Mouse (Mus musculus) stomach, embryonic 15.5 days (tissue): ENCODE measurements around the gene Cdc20b. TPM values are rescaled to one million over a fixed set of nuclear protein-coding genes. Genes with fewer than 3 reads are reported as not detected.
"Not testable (repeated sequence)": the region's sequence is repeated elsewhere in the genome, so short reads cannot be mapped to it uniquely, and the experiment has no call there.

Experiments
- ATAC-seq: fragments of 200-750 bp; cut with Nextera tagmentation; 2 replicates; pipeline ENCODE4 v1.8.0; 2017; ENCODE audit warnings: low read depth, moderate number of reproducible peaks, moderate TSS enrichment; ENCODE audit not compliant: insufficient read depth, low FRiP score
- H3K27ac ChIP-seq: fragments of 300-500 bp; sonication (generic); 2 replicates; pipeline ENCODE4 v1.5.1; 2015; ENCODE audit warnings: mild to moderate bottlenecking, inconsistent platforms
- H3K27me3 ChIP-seq: fragments of 300-500 bp; sonication (generic); replicated peaks from 2 replicates; pipeline ENCODE4 v1.6.1; 2015; ENCODE audit warnings: inconsistent platforms
- H3K36me3 ChIP-seq: fragments of 300-500 bp; sonication (generic); 2 replicates; pipeline ENCODE4 v1.6.1; 2015; ENCODE audit warnings: inconsistent platforms
- H3K4me1 ChIP-seq: fragments of 300-500 bp; sonication (generic); 2 replicates; pipeline ENCODE4 v1.6.1; 2015; ENCODE audit warnings: inconsistent platforms
- H3K4me2 ChIP-seq: fragments of 300-500 bp; sonication (generic); 2 replicates; pipeline ENCODE4 v1.6.1; 2015; ENCODE audit warnings: mild to moderate bottlenecking, inconsistent platforms
- H3K4me3 ChIP-seq: fragments of 300-500 bp; sonication (generic); replicated peaks from 2 replicates; pipeline ENCODE4 v1.5.1; 2015; ENCODE audit warnings: inconsistent platforms
- H3K9ac ChIP-seq: fragments of 300-500 bp; sonication (generic); 2 replicates; pipeline ENCODE4 v1.6.1; 2015; ENCODE audit warnings: inconsistent platforms
- H3K9me3 ChIP-seq: fragments of 300-500 bp; sonication (generic); 2 replicates; pipeline ENCODE4 v1.6.1; 2016; ENCODE audit warnings: inconsistent platforms
- WGBS: fragments of 180-500 bp; shearing (Covaris S2); methylation state at CpG from one replicate; pipeline ENCODE4 v1.1.7; 2015; 5-methylcytosine and 5-hydroxymethylcytosine counted together
- polyA plus RNA-seq: library from polyadenylated mRNA; unstranded; fragments of >200 nt; fragmentation: Nextera tagmentation; extraction: Ambion mirVana; gene quantifications from 2 replicates; pipeline ENCODE4 v1.2.1, GENCODE M21; 2015

Gene Cdc20b
- polyA plus RNA-seq, 1 experiment from 2014 or later, result not detected

DNA sequence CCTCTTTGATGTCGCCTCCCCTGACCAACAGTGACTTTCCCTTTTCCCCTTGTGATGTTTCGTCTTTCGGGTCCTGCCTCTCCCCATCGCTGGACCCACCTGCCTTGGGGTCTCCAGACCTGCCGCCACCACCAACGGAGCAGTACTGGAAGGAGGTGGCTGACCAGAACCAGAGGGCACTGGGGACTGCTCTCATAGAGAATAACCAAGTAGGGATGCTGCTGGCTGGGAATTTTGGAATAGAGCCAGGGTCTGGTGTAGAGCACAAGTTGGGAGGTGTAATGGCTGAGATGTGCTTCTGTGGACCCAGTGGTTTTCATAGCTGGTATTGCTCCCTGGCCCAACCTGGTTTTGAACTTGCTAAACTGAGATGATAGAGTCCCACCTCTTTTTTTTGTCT is 37.5 kb upstream of the Cdc20b start:
- peaks cover 61% of the 10 kb centered on the region for H3K27me3 ChIP-seq

DNA sequence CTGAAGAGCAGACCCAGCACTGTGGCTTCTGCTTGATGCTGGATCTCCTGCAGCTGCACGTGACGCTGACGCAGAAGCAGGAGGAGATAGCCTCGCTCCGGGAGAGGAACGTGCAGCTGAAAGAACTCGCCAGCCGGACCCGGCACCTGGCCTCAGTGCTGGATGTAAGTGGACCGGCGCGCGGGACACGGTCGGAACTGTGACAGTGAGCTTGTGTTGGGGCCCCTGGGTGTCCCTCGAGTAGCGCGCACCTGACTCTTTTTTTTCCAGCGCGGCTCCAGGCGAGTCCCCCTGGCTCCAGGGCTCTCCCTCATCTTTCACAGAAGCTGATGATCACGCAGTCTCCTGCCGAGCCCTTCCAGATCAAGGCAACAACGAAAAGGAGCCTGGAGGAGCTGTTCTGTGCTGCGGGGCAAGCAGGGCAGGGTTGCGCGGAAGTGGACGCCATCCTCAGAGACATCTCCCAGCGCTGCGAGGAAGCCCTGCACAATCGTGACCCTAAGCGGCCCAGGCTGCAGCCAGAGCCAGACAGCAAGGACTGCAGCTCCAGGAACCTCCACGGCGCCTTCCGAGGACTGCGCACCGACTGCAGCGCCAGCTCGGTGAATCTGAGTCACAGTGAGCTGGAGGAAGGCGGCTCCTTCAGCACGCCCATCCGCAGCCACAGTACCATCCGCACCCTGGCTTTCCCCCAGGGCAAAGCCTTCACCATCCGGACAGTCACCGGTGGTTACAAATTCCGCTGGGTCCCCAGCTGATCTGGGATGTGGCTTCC is 36.3 kb upstream of the Cdc20b start:
- H3K4me1 ChIP-seq, result peaks cover 9% of the 10 kb centered on the region; the same call in 1 of the 2 replicates
- peaks cover 51% of the 10 kb centered on the region for H3K27me3 ChIP-seq
- 0 out of 2 replicates have a peak overlapping the region, but pooled peaks have one; percentile 6 for H3K9ac ChIP-seq
- H3K36me3 ChIP-seq, result no peaks in the 10 kb centered on the region
- WGBS, result under 1% methylated on average over 46 of the region's 46 CpGs
- no peak overlapping the region for H3K27ac ChIP-seq
- ATAC-seq, result 0 out of 2 replicates have a peak, but pooled peaks have one; percentile 7
- peak overlapping the region; percentile 84 for H3K4me2 ChIP-seq
- H3K4me3 ChIP-seq, result peak overlapping the region; percentile 39
- H3K9me3 ChIP-seq, result no peaks in the 10 kb centered on the region

More for the DNA sequence above, 37.5 kb upstream of the Cdc20b start:
- WGBS, result 63% methylated on average over 6 of the region's 6 CpGs
- Histone ChIP-seq H3K4me3 (no peak overlapping the region), H3K9ac (no peak overlapping the region), H3K4me2 (no peak overlapping the region), H3K9me3 (no peaks in the 10 kb centered on the region), H3K4me1 (peaks cover 12% of the 10 kb centered on the region; the same call in 1 of the 2 replicates), H3K27ac (no peak overlapping the region), H3K36me3 (no peaks in the 10 kb centered on the region)
- ATAC-seq, result no peak

GRCm38 (mm10) chr13:113000090-113000489 is 34.8 kb upstream of the Cdc20b start:
- no peak overlapping the region for H3K4me3 ChIP-seq
- peaks cover 37% of the 10 kb centered on the region for H3K27me3 ChIP-seq
- H3K4me2 ChIP-seq, result peak overlapping the region; percentile 36; the same call in 1 of the 2 replicates
- H3K9me3 ChIP-seq, result no peaks in the 10 kb centered on the region
- H3K4me1 ChIP-seq, result 0 out of 2 replicates have a peak, but pooled peaks cover 3% of the 10 kb centered on the region
- ATAC-seq, result peak; percentile 11; the same call in 1 of the 2 replicates
- no peak overlapping the region for H3K9ac ChIP-seq
- WGBS, result 64% methylated on average over 3 of the region's 3 CpGs
- H3K27ac ChIP-seq, result peak overlapping the region; percentile 83
- H3K36me3 ChIP-seq, result no peaks in the 10 kb centered on the region

GRCm38 (mm10) chr13:113000576-113001318 is 34.2 kb upstream of the Cdc20b start:
- Histone ChIP-seq H3K27me3 (peaks cover 32% of the 10 kb centered on the region), H3K27ac (peak overlapping the region; percentile 83)

GRCm38 (mm10) chr13:113012683-113013082 is 22.2 kb upstream of the Cdc20b start:
- no peaks in the 10 kb centered on the region for H3K27me3 ChIP-seq
- WGBS, result 71% methylated on average over 6 of the region's 6 CpGs
- no peaks in the 10 kb centered on the region for H3K4me1 ChIP-seq
- H3K4me3 ChIP-seq, result no peak overlapping the region
- peak overlapping the region; percentile 50 for H3K4me2 ChIP-seq
- no peak for ATAC-seq
- H3K27ac ChIP-seq, result no peak overlapping the region
- no peaks in the 10 kb centered on the region for H3K9me3 ChIP-seq
- no peaks in the 10 kb centered on the region for H3K36me3 ChIP-seq
- H3K9ac ChIP-seq, result no peak overlapping the region

More at GRCm38 (mm10) chr13:113000576-113001318, 34.2 kb upstream of the Cdc20b start:
- no peaks in the 10 kb centered on the region for H3K9me3 ChIP-seq
- peak; percentile 97 for ATAC-seq
- peak overlapping the region; percentile 36; the same call in 1 of the 2 replicates for H3K4me2 ChIP-seq
- H3K36me3 ChIP-seq, result no peaks in the 10 kb centered on the region
- H3K4me1 ChIP-seq, result 0 out of 2 replicates have a peak, but pooled peaks cover 3% of the 10 kb centered on the region
- no peak overlapping the region for H3K4me3 ChIP-seq
- WGBS, result 53% methylated on average over 9 of the region's 9 CpGs
- no peak overlapping the region for H3K9ac ChIP-seq

DNA sequence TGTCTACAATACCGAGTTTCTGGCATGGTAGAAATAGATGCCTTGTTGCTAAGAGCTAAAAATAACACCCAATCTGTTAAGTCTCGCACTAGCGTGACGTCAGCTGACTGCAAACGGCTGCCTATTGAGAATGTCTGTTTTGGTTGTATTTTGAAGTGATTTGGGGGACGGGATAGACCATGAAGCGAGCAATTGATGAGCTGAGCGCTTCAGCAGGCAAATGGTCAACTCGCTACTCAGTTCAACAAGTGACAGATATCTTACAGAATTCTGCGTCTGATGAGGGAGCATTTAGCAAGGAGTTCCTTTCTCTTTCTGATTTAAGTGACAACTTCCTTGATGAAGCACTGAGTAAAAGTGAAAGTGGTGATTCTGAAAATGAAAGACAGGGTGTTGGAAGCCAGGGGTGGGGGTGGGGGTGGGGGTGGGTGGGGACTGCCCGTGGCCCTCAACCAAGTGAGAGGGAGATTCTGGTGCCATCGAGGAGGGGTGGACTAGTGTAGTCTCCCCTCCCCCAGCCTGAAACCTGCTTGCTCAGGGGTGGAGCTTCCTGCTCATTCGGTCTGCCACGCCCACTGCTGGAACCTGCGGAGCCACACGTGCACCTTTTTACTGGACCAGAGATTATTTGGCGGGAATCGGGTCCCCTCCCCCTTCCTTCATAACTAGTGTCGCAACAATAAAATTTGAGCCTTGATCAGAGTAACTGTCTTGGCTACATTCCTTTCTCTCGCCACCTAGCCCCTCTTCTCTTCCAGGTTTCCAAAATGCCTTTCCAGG is 21.5 kb upstream of the Cdc20b start:
- WGBS, result 39% methylated on average over 20 of the region's 20 CpGs
- not testable (repeated sequence) for ATAC-seq

DNA sequence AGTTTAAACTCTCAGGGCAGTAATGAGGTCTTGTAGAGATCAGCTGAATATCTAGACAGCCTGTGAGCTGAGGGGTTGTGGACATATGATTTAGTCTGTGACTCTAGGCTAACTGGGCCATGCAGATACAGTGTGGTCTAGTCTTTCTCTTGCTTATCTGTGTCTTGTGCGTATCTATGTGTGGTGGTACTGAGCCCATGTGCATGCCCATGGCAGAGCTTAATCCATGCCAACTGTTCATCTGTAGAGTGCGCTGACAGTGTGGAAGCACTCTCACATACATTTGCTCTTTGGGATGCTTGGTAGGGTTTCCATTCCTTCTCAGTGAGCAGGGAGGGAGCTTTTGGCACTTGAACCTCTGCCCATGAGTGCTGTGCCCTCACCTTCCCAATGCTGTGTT is 13.4 kb upstream of the Cdc20b start:
- no peaks in the 10 kb centered on the region for H3K27me3 ChIP-seq
- H3K4me1 ChIP-seq, result no peaks in the 10 kb centered on the region
- no peak overlapping the region for H3K4me3 ChIP-seq
- WGBS, result 85% methylated on average over 2 of the region's 2 CpGs
- no peak overlapping the region for H3K4me2 ChIP-seq
- no peaks in the 10 kb centered on the region for H3K36me3 ChIP-seq
- ATAC-seq, result no peak; the same call in 1 of the 2 replicates
- H3K9me3 ChIP-seq, result no peaks in the 10 kb centered on the region
- H3K9ac ChIP-seq, result no peak overlapping the region
- H3K27ac ChIP-seq, result no peak overlapping the region

More for the DNA sequence above, 21.5 kb upstream of the Cdc20b start:
- Histone ChIP-seq H3K4me2 (peak overlapping the region; percentile 50), H3K4me3 (peak overlapping the region; percentile 29)
- not testable (repeated sequence) for H3K9ac ChIP-seq, H3K9me3 ChIP-seq, H3K27ac ChIP-seq, H3K4me1 ChIP-seq, H3K36me3 ChIP-seq, H3K27me3 ChIP-seq

- Histone ChIP-seq H3K4me3 (no peak overlapping the region), H3K4me2 (no peak overlapping the region), H3K36me3 (no peaks in the 10 kb centered on the region), H3K9ac (no peak overlapping the region), H3K4me1 (no peaks in the 10 kb centered on the region), H3K9me3 (no peaks in the 10 kb centered on the region), H3K27ac (no peak overlapping the region), H3K27me3 (no peaks in the 10 kb centered on the region)
- WGBS, result 71% methylated on average over 8 of the region's 8 CpGs
- ATAC-seq, result no peak
Measured at GRCm38 (mm10) chr13:113022467-113022866, 12.4 kb upstream of the Cdc20b start.

GRCm38 (mm10) chr13:113023274-113024143 is 11.4 kb upstream of the Cdc20b start:
- ATAC-seq, result no peak
- Histone ChIP-seq H3K36me3 (no peaks in the 10 kb centered on the region), H3K27ac (no peak overlapping the region), H3K4me3 (no peak overlapping the region), H3K4me1 (no peaks in the 10 kb centered on the region), H3K9me3 (no peaks in the 10 kb centered on the region), H3K4me2 (no peak overlapping the region), H3K9ac (no peak overlapping the region), H3K27me3 (no peaks in the 10 kb centered on the region)
- 66% methylated on average over 17 of the region's 17 CpGs for WGBS

- peaks cover 31% of the 10 kb centered on the region for H3K27me3 ChIP-seq
- H3K9ac ChIP-seq, result no peak overlapping the region
Measured at GRCm38 (mm10) chr13:113031351-113031750, 3.6 kb upstream of the Cdc20b start.

More at GRCm38 (mm10) chr13:113031351-113031750, 3.6 kb upstream of the Cdc20b start:
- no peaks in the 10 kb centered on the region for H3K36me3 ChIP-seq
- no peaks in the 10 kb centered on the region for H3K9me3 ChIP-seq
- ATAC-seq, result no peak
- no peak overlapping the region for H3K27ac ChIP-seq
- peak overlapping the region; percentile 92 for H3K4me2 ChIP-seq
- peak overlapping the region; percentile 49 for H3K4me3 ChIP-seq
- 2% methylated on average over 7 of the region's 7 CpGs for WGBS
- H3K4me1 ChIP-seq, result peaks cover 14% of the 10 kb centered on the region; the same call in 1 of the 2 replicates
